Mouse (Mus musculus) limb, embryonic 11.5 days (tissue): Measurements from ENCODE around the gene Col4a3. TPM values are rescaled to one million over a fixed set of nuclear protein-coding genes. Genes with fewer than 3 reads are reported as not detected.

Experiments used
- ATAC-seq: fragments of 200-750 bp; cut with Nextera tagmentation; 2 replicates; pipeline ENCODE4 v1.8.0; 2017; ENCODE audit warnings: low read depth; ENCODE audit not compliant: insufficient number of reproducible peaks, low FRiP score, low TSS enrichment
- DNase-seq: peaks from one replicate; pipeline ENCODE4 v3.0.0-alpha.2; 2015; ENCODE audit warnings: low spot score
- H3K27ac ChIP-seq: fragments of 300-500 bp; sonication (generic); replicated peaks from 2 replicates; pipeline ENCODE4 v1.5.1; 2014; ENCODE audit warnings: low read depth, mild to moderate bottlenecking, low read length
- H3K27me3 ChIP-seq: fragments of 300-500 bp; sonication (generic); 2 replicates; pipeline ENCODE4 v1.6.1; 2014; ENCODE audit warnings: mild to moderate bottlenecking, low read length, mixed read lengths; ENCODE audit not compliant: control insufficient read depth, insufficient read depth
- H3K36me3 ChIP-seq: fragments of 300-500 bp; sonication (generic); 2 replicates; pipeline ENCODE4 v1.6.1; 2014; ENCODE audit warnings: mild to moderate bottlenecking, low read length, moderate library complexity, mixed read lengths; ENCODE audit not compliant: control insufficient read depth, insufficient read depth
- H3K4me1 ChIP-seq: fragments of 300-500 bp; sonication (generic); 2 replicates; pipeline ENCODE4 v1.6.1; 2014; ENCODE audit warnings: low read length, mixed read lengths; ENCODE audit not compliant: control insufficient read depth, insufficient read depth
- H3K4me2 ChIP-seq: fragments of 300-500 bp; sonication (generic); 2 replicates; pipeline ENCODE4 v1.6.1; 2014; ENCODE audit warnings: low read depth, mild to moderate bottlenecking, moderate library complexity; ENCODE audit not compliant: severe bottlenecking
- H3K4me3 ChIP-seq: fragments of 300-500 bp; sonication (generic); 2 replicates; pipeline ENCODE4 v1.5.1; 2014; ENCODE audit warnings: low read depth, low read length
- H3K9ac ChIP-seq: fragments of 300-500 bp; sonication (generic); 2 replicates; pipeline ENCODE4 v1.6.1; 2014; ENCODE audit warnings: mild to moderate bottlenecking, low read length
- H3K9me3 ChIP-seq: fragments of 300-500 bp; sonication (generic); 2 replicates; pipeline ENCODE4 v1.6.1; 2016; ENCODE audit warnings: low read length; ENCODE audit not compliant: control insufficient read depth
- WGBS: fragments of 180-500 bp; shearing (Covaris S2); extraction: QIAGEN DNeasy Blood & Tissue Kit; methylation state at CpG from one replicate; pipeline ENCODE4 v1.1.7; 2014; 5-methylcytosine and 5-hydroxymethylcytosine counted together
- polyA plus RNA-seq: library from polyadenylated mRNA; unstranded; fragments of >200 nt; fragmentation: Nextera tagmentation; extraction: Ambion mirVana; gene quantifications from 2 replicates; pipeline ENCODE4 v1.2.1, GENCODE M21; 2014

Gene Col4a3
- polyA plus RNA-seq, 1 experiment from 2014 or later = 0.03 TPM

DNA sequence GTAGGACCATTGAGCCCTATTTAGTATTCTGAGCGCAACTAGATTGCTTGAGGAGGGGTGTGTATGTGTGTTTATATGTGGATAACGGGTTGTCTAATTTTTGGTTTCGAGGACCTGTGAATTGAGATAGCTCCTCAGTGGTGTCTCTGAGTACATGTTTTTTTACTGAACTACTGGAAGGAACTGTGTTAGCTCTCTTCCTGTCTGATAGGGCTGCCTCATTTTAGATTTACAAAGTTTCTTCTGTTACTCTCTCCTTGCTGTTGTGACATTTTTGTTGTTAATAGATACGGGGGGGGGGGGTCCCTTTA is 139.1 kb downstream of the Col4a3 start:
- ATAC-seq (no peak), DNase-seq (no peak)
- Histone ChIP-seq H3K9ac (peak overlapping the region; percentile 95; the same call in 1 of the 2 replicates), H3K27ac (no peak overlapping the region), H3K36me3 (no peaks in the 10 kb centered on the region; the same call in 1 of the 2 replicates), H3K4me3 (peak overlapping the region; percentile 83), H3K4me2 (peak overlapping the region; percentile 85), H3K9me3 (no peaks in the 10 kb centered on the region), H3K4me1 (peaks cover 4% of the 10 kb centered on the region; the same call in 1 of the 2 replicates), H3K27me3 (no peaks in the 10 kb centered on the region)
- WGBS = 53% methylated on average over 4 of the region's 4 CpGs

DNA sequence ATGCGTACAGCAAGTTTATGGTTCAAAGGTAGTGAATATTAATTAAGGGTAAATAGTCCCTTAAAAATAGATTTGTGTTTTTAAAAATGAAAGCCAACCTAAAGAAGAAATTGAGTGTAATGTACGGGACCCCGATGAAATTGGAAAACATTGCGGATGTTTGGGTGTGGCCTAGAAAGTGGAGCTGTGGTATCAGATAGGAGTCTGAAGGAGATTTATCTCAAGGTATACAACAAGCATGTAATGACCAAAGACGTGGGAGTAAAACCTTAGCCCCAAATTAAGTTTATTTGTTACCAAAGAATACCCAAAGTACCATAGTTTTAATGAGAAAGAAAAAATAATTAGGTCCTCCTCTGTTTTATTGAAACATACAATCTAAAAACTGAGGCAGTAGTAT is 139.8 kb downstream of the Col4a3 start:
- Histone ChIP-seq H3K4me3 (no peak overlapping the region), H3K9ac (no peak overlapping the region), H3K4me1 (peaks cover 4% of the 10 kb centered on the region; the same call in 1 of the 2 replicates), H3K27me3 (no peaks in the 10 kb centered on the region), H3K27ac (no peak overlapping the region), H3K4me2 (no peak overlapping the region), H3K36me3 (no peaks in the 10 kb centered on the region; the same call in 1 of the 2 replicates), H3K9me3 (no peaks in the 10 kb centered on the region)
- no peak for ATAC-seq
- no peak for DNase-seq
- 92% methylated on average over 5 of the region's 5 CpGs for WGBS

DNA sequence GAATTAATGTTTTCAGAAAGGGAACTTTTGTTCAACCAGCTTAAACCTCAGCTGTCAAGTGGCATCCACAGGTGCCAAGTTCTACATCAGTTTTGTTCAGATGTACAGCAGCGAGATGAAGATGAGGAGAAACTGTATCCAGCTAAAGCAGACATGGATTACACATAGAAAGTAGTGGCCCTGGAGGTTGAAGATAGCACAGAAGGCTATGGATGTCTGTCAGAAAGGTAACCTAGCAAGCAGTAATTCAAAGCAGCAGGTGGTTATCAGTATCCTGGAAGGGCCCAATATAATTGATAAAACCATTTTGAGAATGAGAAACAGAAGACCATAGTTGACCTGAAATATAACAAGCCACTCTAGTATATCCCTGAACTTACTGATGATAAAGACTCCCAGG is 146.6 kb downstream of the Col4a3 start:
- Histone ChIP-seq H3K4me3 (no peak overlapping the region), H3K4me2 (no peak overlapping the region), H3K36me3 (peaks cover 9% of the 10 kb centered on the region), H3K9me3 (no peaks in the 10 kb centered on the region), H3K27me3 (no peaks in the 10 kb centered on the region), H3K4me1 (no peaks in the 10 kb centered on the region), H3K9ac (no peak overlapping the region), H3K27ac (no peak overlapping the region)
- DNase-seq = no peak
- 87% methylated on average over 1 of the region's 1 CpGs for WGBS
- ATAC-seq = no peak

DNA sequence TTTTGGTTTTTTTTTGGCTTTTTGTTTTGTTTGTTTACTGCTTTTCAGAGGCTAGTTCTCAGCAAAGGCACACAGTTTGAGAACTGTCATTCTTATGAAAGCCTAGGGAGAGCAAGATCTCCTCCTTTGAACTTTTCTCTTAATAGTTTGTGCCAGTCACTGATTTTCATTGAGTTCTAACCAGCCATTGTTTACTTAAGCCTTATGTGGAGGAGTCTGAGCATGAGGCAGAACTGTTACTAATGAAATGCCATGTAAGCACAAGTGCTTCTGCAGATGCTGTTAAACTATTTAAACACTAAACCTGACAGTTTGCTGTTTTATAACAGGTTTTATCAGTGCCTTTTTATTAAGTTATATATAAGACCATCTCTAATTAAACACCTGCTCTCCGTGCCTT is 151.3 kb downstream of the Col4a3 start:
- ATAC-seq (no peak), DNase-seq (no peak)
- Histone ChIP-seq H3K27ac (no peak overlapping the region), H3K36me3 (peaks cover 2% of the 10 kb centered on the region; the same call in 1 of the 2 replicates), H3K4me2 (no peak overlapping the region), H3K9ac (no peak overlapping the region), H3K4me3 (no peak overlapping the region), H3K9me3 (no peaks in the 10 kb centered on the region), H3K4me1 (no peaks in the 10 kb centered on the region), H3K27me3 (no peaks in the 10 kb centered on the region)
- 87% methylated on average over 1 of the region's 1 CpGs for WGBS

DNA sequence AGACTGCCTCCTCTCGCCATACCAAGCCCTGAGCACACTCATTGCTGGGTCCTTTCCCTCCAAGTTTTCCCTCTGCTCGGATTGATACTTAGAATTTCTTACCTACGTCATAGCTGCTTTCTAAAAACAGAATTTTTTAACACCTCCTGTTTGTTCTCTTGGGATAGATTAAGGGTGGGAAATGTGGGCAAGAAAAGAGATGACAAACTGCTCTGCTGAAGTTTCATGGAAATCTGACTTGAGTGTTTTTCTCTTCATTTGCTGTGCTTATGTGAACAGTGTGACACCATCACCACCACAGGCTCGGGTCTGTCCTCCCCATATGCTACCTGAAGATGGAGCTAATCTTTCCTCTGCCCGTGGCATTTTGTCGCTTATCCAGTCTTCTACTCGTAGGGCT is 154.8 kb downstream of the Col4a3 start:
- ATAC-seq = no peak
- Histone ChIP-seq H3K9ac (no peak overlapping the region), H3K4me3 (no peak overlapping the region), H3K27ac (no peak overlapping the region), H3K4me1 (no peaks in the 10 kb centered on the region), H3K4me2 (no peak overlapping the region), H3K9me3 (no peaks in the 10 kb centered on the region), H3K27me3 (no peaks in the 10 kb centered on the region), H3K36me3 (no peaks in the 10 kb centered on the region; the same call in 1 of the 2 replicates)
- WGBS = 90% methylated on average over 7 of the region's 7 CpGs
- no peak for DNase-seq

DNA sequence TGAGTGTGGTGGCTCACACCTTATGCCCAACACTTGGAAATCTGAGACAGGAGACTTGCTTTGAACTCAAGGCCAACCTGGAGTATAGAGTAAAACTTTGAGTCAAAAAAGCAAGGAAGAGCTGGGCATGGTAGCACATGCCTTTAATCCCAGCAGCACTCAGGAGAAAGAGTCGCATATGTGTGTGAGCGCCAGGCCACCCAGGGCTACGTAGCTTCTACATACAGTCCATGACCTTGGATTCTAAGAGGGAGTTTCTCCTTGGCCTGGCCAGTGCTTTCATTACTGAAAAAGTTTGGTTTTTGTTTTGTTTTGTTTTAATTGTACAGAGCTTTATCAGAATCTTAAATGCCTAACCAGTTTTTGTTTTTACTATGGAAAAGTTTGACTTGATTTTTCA is 157.2 kb downstream of the Col4a3 start:
- H3K4me2 ChIP-seq = no peak overlapping the region
- H3K36me3 ChIP-seq = no peaks in the 10 kb centered on the region; the same call in 1 of the 2 replicates
- H3K9ac ChIP-seq = no peak overlapping the region
- no peak overlapping the region for H3K27ac ChIP-seq
- no peaks in the 10 kb centered on the region for H3K27me3 ChIP-seq
- H3K4me1 ChIP-seq = no peaks in the 10 kb centered on the region
- 90% methylated on average over 3 of the region's 3 CpGs for WGBS
- DNase-seq (no peak), ATAC-seq (no peak)
- no peaks in the 10 kb centered on the region for H3K9me3 ChIP-seq
- no peak overlapping the region for H3K4me3 ChIP-seq

DNA sequence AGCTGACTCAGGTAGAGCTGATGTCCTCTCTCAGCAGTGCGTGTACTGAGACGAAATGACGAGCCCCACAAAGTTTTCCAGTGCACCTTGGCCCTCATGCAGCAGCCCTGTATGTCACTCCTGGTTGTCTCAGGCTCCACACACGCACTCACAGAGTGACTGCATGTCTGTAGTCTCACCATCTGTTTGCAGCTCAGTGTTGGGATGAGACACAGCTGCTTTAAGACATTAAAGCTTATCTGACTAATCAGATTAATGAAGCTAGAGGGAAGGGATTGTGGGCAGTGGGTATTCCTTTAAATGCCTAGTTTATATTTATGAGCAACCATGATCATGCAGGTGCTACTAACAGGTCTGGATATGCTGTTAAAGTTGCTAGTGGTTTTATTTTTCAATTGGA is 159.7 kb downstream of the Col4a3 start:
- ATAC-seq (no peak), DNase-seq (no peak)
- H3K4me3 ChIP-seq = no peak overlapping the region
- no peaks in the 10 kb centered on the region for H3K9me3 ChIP-seq
- H3K27me3 ChIP-seq = no peaks in the 10 kb centered on the region
- no peaks in the 10 kb centered on the region for H3K4me1 ChIP-seq
- WGBS = 62% methylated on average over 4 of the region's 4 CpGs
- H3K4me2 ChIP-seq = no peak overlapping the region
- H3K36me3 ChIP-seq = peaks cover 3% of the 10 kb centered on the region; the same call in 1 of the 2 replicates
- no peak overlapping the region for H3K27ac ChIP-seq
- no peak overlapping the region for H3K9ac ChIP-seq

DNA sequence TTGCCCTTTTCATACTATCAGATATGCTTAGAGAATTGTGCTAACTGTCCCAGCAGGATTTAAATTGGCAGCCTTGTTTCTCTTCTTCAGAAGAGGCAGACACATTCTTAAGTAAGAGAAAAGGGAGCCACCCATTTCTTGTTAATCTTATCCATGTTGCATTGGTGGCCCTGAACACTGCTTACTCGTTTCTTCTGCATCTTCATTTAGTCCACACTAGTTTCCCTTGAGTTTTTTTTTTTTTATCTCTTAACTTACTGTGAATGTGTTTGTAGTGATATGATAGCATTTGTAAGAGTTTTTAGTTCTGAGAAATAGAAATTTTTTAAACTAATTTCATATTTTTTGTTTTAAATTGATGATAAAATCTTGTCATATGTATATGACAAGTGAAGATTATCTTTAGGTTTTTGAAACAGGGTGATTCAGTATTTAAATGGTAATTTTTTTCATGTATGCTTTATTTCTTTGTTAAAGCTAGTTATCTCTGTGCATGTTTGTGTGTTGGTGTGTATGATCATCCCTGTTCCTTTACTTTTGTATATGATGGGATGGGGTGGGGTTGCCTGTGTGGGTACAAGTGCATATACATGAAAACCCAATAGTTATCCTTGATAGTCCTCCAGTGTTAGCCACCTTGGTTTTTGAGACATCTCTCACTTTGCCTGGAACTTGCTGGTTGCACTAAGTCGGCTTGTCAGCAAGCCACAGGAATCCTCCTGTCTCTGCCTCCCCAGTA is 161.2 kb downstream of the Col4a3 start:
- no peaks in the 10 kb centered on the region for H3K9me3 ChIP-seq
- H3K4me3 ChIP-seq = no peak overlapping the region
- no peaks in the 10 kb centered on the region for H3K27me3 ChIP-seq
- WGBS = 93% methylated on average over 2 of the region's 2 CpGs
- ATAC-seq (no peak), DNase-seq (no peak)
- no peak overlapping the region for H3K4me2 ChIP-seq
- H3K4me1 ChIP-seq = no peaks in the 10 kb centered on the region
- no peak overlapping the region for H3K9ac ChIP-seq
- no peak overlapping the region for H3K27ac ChIP-seq
- peaks cover 3% of the 10 kb centered on the region; the same call in 1 of the 2 replicates for H3K36me3 ChIP-seq

DNA sequence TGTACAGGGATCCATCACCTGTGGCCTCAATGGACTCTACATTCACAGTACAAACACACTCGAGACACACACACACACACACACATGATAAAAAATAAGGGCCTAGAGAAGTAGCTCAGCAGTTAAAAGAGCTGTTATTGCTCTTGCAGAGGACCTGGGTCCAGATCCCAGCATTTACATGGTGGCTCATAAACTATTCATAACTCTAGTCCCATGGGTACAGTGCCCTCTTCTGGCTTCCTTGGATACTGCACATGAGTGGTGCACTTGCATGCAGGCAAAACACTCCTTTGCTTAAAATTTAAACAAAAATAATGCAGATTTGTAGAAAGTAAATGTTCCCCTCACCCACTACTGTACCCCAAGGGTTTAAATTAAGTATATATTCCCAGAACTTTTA is 172.8 kb downstream of the Col4a3 start:
- H3K9ac ChIP-seq = no peak overlapping the region
- no peak overlapping the region for H3K4me2 ChIP-seq
- H3K4me1 ChIP-seq = no peaks in the 10 kb centered on the region
- H3K27me3 ChIP-seq = no peaks in the 10 kb centered on the region
- ATAC-seq = no peak
- peaks cover 7% of the 10 kb centered on the region; the same call in 1 of the 2 replicates for H3K36me3 ChIP-seq
- H3K4me3 ChIP-seq = no peak overlapping the region
- peak; percentile 34 for DNase-seq
- H3K9me3 ChIP-seq = no peaks in the 10 kb centered on the region
- no peak overlapping the region for H3K27ac ChIP-seq
- 93% methylated on average over 1 of the region's 1 CpGs for WGBS
